Mouse (Mus musculus) yolk sac, embryonic 10.5 days (tissue): ENCODE data around the gene Kremen1.

ENCODE experiments used
- DNase-seq: peaks from one replicate; pipeline ENCODE4 v3.0.0-alpha.2; 2017; ENCODE audit warnings: low spot score

Kremen1 gene

GRCm38 (mm10) chr11:5261508-5262392, at the start of gene Kremen1:
TSS of gene Kremen1 (minus strand) at chr11:5261558.
- DNase-seq, result peak; percentile 93

GRCm38 (mm10) chr11:5307024-5307905, 45.9 kb upstream of the Kremen1 start:
- DNase-seq, result no peak

GRCm38 (mm10) chr11:5306017-5306416, 44.7 kb upstream of the Kremen1 start:
- DNase-seq, result no peak

- no peak for DNase-seq
These were observed 43.2 kb upstream of the Kremen1 start for GRCm38 (mm10) chr11:5304526-5304925.

GRCm38 (mm10) chr11:5298007-5298372, 36.6 kb upstream of the Kremen1 start:
- no peak for DNase-seq

GRCm38 (mm10) chr11:5297148-5298006, 36.0 kb upstream of the Kremen1 start:
- peak; percentile 32 for DNase-seq

GRCm38 (mm10) chr11:5296576-5297115, 35.3 kb upstream of the Kremen1 start:
- DNase-seq, result no peak

- no peak for DNase-seq
These were observed 33.4 kb upstream of the Kremen1 start for GRCm38 (mm10) chr11:5294805-5295204.

- DNase-seq, result no peak
These were observed 29.3 kb upstream of the Kremen1 start for GRCm38 (mm10) chr11:5290691-5291090.

- DNase-seq, result no peak
These were observed 28.6 kb upstream of the Kremen1 start for GRCm38 (mm10) chr11:5289826-5290580.

GRCm38 (mm10) chr11:5283987-5284386, 22.6 kb upstream of the Kremen1 start:
- no peak for DNase-seq

GRCm38 (mm10) chr11:5280932-5281331, 19.6 kb upstream of the Kremen1 start:
- DNase-seq, result no peak

GRCm38 (mm10) chr11:5278463-5278862, 17.1 kb upstream of the Kremen1 start:
- no peak for DNase-seq

GRCm38 (mm10) chr11:5277307-5277971, 16.1 kb upstream of the Kremen1 start:
- no peak for DNase-seq

- no peak for DNase-seq
These were observed 13.9 kb upstream of the Kremen1 start for GRCm38 (mm10) chr11:5275216-5275615.

- DNase-seq, result no peak
These were observed 11.3 kb upstream of the Kremen1 start for GRCm38 (mm10) chr11:5272536-5273234.

GRCm38 (mm10) chr11:5272066-5272360, 10.7 kb upstream of the Kremen1 start:
- DNase-seq, result no peak

- DNase-seq, result no peak
These were observed 10.1 kb upstream of the Kremen1 start for GRCm38 (mm10) chr11:5271274-5272065.

- DNase-seq, result no peak
These were observed 8.6 kb upstream of the Kremen1 start for GRCm38 (mm10) chr11:5269846-5270461.
